Mouse (Mus musculus): ENCODE measurements around the gene Spg7.

The Spg7 gene

DNA sequence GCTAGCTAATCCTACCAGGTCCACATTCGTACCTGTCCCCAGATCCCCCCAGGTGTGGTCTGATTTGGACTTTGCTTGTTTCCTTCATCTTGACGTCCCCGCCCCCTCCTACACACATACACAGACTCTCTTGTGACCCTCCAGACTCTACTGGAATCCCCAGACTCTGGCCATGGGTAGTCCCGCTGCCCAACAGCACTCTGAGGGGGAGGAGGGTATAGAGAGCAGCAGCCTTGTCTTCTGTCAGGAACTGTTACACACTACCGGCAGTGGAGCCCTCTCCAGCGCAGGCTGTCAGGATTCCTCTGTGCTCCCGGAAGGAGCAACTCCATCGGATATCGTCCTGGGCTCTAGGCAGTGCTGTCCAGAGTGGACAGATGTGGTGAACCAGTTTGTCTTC is 68.3 kb downstream of the Spg7 start:
- no peak for DNase-seq (ENCODE audit: low spot score)

GRCm38 (mm10) chr8:123132953-123133352 is 70.2 kb downstream of the Spg7 start:
- DNase-seq (ENCODE audit: low spot score) = no peak

GRCm38 (mm10) chr8:123134149-123134713 is 71.5 kb downstream of the Spg7 start:
- DNase-seq (ENCODE audit: low spot score) = no peak

DNA sequence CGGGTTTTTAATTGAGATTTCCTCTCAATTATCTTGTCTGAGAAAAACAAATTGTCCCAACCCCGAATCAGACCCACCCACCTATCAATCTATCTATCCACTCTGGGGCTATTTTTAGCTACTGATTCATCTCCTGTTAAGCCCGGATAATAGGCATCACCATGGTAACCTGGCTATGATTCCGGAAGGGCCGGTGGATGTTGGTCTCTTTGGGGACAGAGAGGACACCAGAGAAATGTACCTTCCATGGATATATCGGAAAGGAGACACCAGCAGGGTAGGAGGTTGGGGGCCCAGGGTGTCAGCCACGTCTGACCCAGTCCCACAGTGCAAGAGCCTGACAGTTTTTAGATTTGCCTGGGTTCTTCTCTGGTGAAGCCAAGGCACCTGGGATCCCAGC is 72.7 kb downstream of the Spg7 start:
- no peak for DNase-seq (ENCODE audit: low spot score)

- DNase-seq (ENCODE audit: low spot score) = no peak
These were observed 73.1 kb downstream of the Spg7 start for GRCm38 (mm10) chr8:123135806-123136205.

GRCm38 (mm10) chr8:123136287-123136686 is 73.5 kb downstream of the Spg7 start:
- DNase-seq (ENCODE audit: low spot score) = no peak

GRCm38 (mm10) chr8:123137645-123138077 is 74.9 kb downstream of the Spg7 start:
- DNase-seq (ENCODE audit: low spot score) = peak; percentile 67

- DNase-seq (ENCODE audit: low spot score) = no peak
These were observed 76.0 kb downstream of the Spg7 start for GRCm38 (mm10) chr8:123138741-123139140.

GRCm38 (mm10) chr8:123141741-123142462 is 79.2 kb downstream of the Spg7 start:
- peak; percentile 81 for DNase-seq (ENCODE audit: low spot score)

GRCm38 (mm10) chr8:123145279-123145678 is 82.5 kb downstream of the Spg7 start:
- no peak for DNase-seq (ENCODE audit: low spot score)

DNA sequence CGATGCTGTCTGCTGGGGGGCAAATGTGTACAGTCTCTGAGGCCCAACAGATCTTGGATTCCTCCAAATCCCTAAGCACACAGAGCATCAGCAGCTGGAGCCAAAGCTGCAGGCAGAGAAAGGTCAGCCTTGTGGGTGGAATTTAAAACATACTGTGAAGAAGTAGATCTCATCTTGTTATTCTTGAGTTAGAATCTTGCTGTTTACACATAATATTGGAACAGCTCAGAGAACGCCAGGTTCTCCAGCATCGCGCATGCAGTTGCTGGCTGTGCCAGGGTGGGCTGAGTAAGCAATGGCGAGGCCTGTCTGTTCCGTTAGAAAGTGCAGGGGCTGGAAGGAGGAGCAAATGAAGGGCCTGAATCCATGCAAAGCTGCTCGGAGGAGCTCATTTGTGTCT is 83.6 kb downstream of the Spg7 start:
- DNase-seq (ENCODE audit: low spot score) = peak; percentile 50

Measured in layer of hippocampus, adult 11-12 months (tissue).